Mouse (Mus musculus) lung, postnatal 14 days (tissue): ENCODE data around the gene Spata31.

Experiments
- DNase-seq: peaks from one replicate; pipeline ENCODE4 v3.0.0; 2021

Spata31 gene

DNA sequence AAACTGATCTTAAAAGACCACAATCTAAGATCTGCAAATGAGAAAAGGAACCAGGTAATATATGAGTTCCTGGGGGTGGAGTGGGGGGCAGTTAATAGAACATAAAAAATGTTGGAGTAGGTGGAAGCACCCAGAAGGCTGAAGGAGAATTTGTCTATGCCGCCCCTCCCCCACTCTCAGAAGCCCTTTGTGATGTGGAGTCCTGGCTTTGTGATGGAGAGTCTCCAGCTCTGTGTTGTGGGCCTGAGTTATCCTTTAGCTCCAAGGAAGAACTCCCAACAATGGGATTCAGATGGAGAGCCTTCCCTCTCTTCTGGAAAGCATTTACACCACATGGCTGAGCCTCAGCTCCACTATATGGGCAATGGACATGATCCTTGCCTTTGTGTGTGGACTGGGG lies at the start of gene Spata31:
Spata31 (plus strand) TSS at position 216 of the 400 bp plus-strand sequence.
- no peak for DNase-seq

DNA sequence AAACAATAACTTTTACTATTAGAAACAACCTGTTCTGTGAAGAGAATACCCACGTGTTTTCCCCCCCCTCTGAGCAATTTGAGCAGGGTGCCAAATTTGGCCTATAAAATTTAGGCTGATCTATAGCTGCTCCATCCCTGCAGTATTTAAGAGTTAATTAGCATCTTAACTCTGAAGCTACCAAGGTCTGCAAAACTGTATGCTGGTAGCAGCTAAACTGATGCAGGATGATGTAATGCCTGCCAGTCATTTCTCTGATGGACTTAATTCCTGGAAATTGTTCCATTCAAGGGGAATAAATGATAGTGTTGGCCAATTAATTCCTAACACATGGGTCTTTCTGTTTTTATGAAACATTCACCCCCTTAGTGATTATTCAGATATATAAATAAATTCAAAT lies 14.1 kb upstream of the Spata31 start:
- DNase-seq = no peak

DNA sequence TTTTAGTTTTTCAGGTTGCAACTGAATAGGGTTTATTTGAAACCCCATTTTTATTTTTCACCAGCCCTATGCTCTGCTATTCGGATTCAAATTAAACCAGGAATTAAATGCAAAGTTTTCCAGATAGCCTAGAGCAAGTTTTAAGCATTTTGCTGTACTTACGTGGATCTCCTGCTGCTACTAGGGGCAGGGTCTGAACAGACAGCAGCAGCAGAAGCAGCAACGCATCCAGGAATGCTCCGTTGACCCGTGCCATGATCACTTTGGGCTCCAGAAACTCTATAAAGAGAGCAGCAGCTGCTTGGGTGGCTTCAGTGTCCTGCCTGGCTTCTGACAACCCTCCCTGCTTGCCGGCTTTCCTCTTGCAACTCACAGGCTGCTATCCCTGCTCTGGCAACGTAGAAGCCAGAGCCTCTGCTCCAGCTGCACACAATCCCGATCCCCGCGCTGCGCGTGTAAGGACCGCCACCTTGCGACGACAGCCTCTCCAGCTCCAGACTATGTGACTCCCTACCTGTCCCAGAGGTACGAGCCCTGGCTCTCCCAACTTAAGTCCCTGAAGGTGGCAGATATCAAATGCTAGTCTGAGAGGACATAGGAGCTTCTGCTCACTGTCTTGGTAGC lies 13.5 kb upstream of the Spata31 start, which contains the start of gene Cntnap3:
Cntnap3 (minus strand) TSS at position 371 of the 624 bp plus-strand sequence.
- DNase-seq = no peak
